Mouse (Mus musculus): ENCODE results near the gene Psmb4. TPM values are rescaled to one million over a fixed set of nuclear protein-coding genes. Genes with fewer than 3 reads are reported as not detected.

Gene Psmb4
- 187 and 247 TPM in 2 replicates for polyA plus RNA-seq (2012; rRNA removed)

GRCm38 (mm10) chr3:94886316-94887224, at the start of gene Psmb4:
TSS of gene Psmb4 (minus strand) at chr3:94886961.

GRCm38 (mm10) chr3:94932809-94933564, 46.2 kb upstream of the Psmb4 start, which contains the start of gene Selenbp1:
TSS of gene Selenbp1 (plus strand) at chr3:94933056.

GRCm38 (mm10) chr3:94837183-94837890, 49.4 kb downstream of the Psmb4 start, which contains the start of gene Pogz:
TSS of gene Pogz (plus strand) at chr3:94837567.

Other genes with a start within 250 kb of the Psmb4 start
- not detected in 2 replicates for gene Gm10972, start 243.8 kb downstream of the Psmb4 start, polyA plus RNA-seq (2012; rRNA removed)
- gene Tuft1, start 228.1 kb downstream of the Psmb4 start, polyA plus RNA-seq (2012; rRNA removed), result 23.5 and 27.6 TPM in 2 replicates
- gene Selenbp2, start 193.4 kb downstream of the Psmb4 start, polyA plus RNA-seq (2012; rRNA removed), result 10.0 and 13.1 TPM in 2 replicates
- gene Cgn, start 100.5 kb downstream of the Psmb4 start, polyA plus RNA-seq (2012; rRNA removed), result 24.6 and 28.0 TPM in 2 replicates
- gene Pogz, start 49.4 kb downstream of the Psmb4 start, polyA plus RNA-seq (2012; rRNA removed), result 16.7 and 18.2 TPM in 2 replicates
- gene Selenbp1, start 46.1 kb upstream of the Psmb4 start, polyA plus RNA-seq (2012; rRNA removed), result 1,269 and 1,288 TPM in 2 replicates
- 7.8 and 10.0 TPM in 2 replicates for gene Rfx5, start 67.1 kb upstream of the Psmb4 start, polyA plus RNA-seq (2012; rRNA removed)
- 28.7 and 32.1 TPM in 2 replicates for gene Pi4kb, start 87.8 kb upstream of the Psmb4 start, polyA plus RNA-seq (2012; rRNA removed)
- 22.6 and 24.0 TPM in 2 replicates for gene Zfp687, start 128.5 kb upstream of the Psmb4 start, polyA plus RNA-seq (2012; rRNA removed)
- gene Psmd4, start 155.7 kb upstream of the Psmb4 start, polyA plus RNA-seq (2012; rRNA removed), result 102 and 110 TPM in 2 replicates
- 10.7 and 11.9 TPM in 2 replicates for gene Pip5k1a, start 220.0 kb upstream of the Psmb4 start, polyA plus RNA-seq (2012; rRNA removed)
- 68.0 and 78.0 TPM in 2 replicates for gene Vps72, start 224.1 kb upstream of the Psmb4 start, polyA plus RNA-seq (2012; rRNA removed)
- gene Tmod4, start 237.5 kb upstream of the Psmb4 start, polyA plus RNA-seq (2012; rRNA removed), result 0.93 and 1.5 TPM in 2 replicates
- 26.0 and 28.9 TPM in 2 replicates for gene Scnm1, start 247.1 kb upstream of the Psmb4 start, polyA plus RNA-seq (2012; rRNA removed)
- 4.3 and 5.4 TPM in 2 replicates for gene Lysmd1, start 247.1 kb upstream of the Psmb4 start, polyA plus RNA-seq (2012; rRNA removed)

Data from colon, adult 2 months (tissue).